Mouse (Mus musculus) CD4-positive naive resting alpha-beta T cell, adult 76 days (primary cell): ENCODE results near the gene Mcm5. TPM values are rescaled to one million over a fixed set of nuclear protein-coding genes. Genes with fewer than 3 reads are reported as not detected.

ENCODE experiments used
- total RNA-seq: library from RNA; stranded (reverse); gene quantifications from one replicate; pipeline ENCODE4 v1.2.4, GENCODE M21; 2023

Mcm5 gene
- 35.5 TPM for total RNA-seq

DNA sequence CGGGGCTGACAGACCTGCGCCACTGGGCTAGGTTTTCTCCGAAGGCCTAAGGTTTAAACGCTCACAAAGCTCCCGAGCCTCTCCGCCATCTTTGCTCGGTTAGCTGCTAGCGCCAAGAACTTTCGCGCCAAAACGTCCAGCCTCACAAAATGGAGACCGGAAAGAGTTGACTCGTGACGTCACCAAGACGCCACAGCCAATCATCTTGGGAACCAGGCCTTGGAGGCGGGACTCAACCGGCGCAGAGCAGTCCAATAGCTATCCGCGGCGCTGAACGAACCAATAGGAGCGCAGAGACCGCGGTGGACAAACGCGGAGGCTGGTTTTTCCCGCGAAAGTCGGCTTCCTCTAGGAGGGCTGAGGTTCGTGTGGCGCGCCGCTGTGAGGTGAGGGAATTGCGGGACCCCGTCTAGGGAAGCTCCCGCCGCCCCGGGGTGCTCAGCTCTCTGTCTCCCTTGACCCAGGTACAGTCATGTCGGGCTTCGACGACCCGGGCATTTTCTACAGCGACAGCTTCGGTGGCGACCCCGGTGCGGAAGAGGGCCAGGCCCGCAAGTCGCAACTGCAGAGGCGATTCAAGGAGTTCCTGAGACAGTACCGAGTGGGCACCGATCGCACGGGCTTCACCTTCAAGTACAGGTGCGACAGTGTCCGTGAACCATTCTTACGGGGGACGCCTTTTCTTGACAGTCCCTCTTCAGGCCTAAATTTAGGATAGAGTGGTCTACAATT lies at the start of gene Mcm5:
TSS of gene Mcm5 (plus strand) at position 334 of the 732 bp plus-strand sequence.

DNA sequence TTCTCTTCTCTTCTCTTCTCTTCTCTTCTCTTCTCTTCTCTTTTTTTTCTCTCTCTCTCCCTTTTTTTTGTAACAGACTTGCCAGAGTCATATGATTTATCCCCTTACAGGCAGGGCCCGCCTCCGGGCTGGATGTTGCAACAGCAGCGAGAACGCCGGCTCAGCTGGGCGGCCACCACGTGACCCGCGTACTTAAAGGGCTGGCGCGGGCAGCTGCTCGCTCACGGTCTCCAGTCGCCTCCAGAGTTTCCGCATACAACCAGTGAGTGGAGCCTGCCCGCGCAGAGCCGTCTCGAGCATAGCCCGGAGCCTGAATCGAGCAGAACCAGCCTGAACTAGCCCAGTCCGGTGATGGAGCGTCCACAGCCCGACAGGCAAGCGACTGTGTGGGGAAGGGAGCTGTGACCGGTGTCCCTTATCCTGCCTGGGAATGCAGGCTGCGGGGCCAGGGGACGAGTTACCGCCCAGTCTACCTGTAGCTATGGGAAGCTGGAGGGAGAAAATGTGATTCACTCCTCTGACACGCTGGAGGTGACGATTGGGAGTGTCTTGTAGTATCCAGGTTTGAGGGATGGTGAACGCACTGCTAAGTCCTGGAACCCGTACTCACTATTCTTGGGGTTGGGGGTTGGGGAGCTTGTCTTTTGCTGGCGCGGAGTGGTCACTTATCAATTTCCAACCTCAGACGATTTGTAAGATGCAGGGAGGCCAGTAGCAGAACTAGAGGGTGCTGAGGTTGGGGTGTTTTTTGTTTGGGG lies 15.8 kb upstream of the Mcm5 start, which contains the start of gene Hmox1:
TSS of gene Hmox1 (plus strand) at position 223 of the 758 bp plus-strand sequence.

Other genes starting within 250 kb of the Mcm5 start
- gene Isx, start 236.4 kb upstream of the Mcm5 start, total RNA-seq, result not detected
- gene Hmgxb4, start 116.2 kb upstream of the Mcm5 start, total RNA-seq, result 33.1 TPM
- gene Tom1, start 75.9 kb upstream of the Mcm5 start, total RNA-seq, result 28.1 TPM
- 31.2 TPM for gene Hmox1, start 15.9 kb upstream of the Mcm5 start, total RNA-seq
- not detected for gene Rasd2, start 104.4 kb downstream of the Mcm5 start, total RNA-seq